Mouse (Mus musculus) heart, postnatal 14 days (tissue): ENCODE data around the gene Podn. TPM values are rescaled to one million over a fixed set of nuclear protein-coding genes. Genes with fewer than 3 reads are reported as not detected.

Experiments used
- DNase-seq, 2 experiments: peaks; one replicate each; pipeline ENCODE4 v3.0.0; 2021 to 2022
- intact Hi-C: fragments of 180-260 bp; cut with DNase I; formaldehyde crosslinking; loops from one replicate; pipeline ENCODE4 v1.15.1; 2025
- microRNA-seq, 2 experiments: library from miRNA; unstranded; fragments of <30 nt; microRNA quantifications; one replicate each; pipeline ENCODE4 v1.2.0; 2021 to 2022
- total RNA-seq, 2 experiments: library from RNA; stranded (reverse); gene quantifications; 2 replicates each; pipeline ENCODE4 v1.2.3; 2021

Podn gene
- total RNA-seq, 2 experiments from 2014 or later, result 16.0 to 31.0 TPM

- intact Hi-C loops, result no loop called here
Observed at GRCm38 (mm10) chr4:107975004-107975403, 121.2 kb downstream of the Podn start.

GRCm38 (mm10) chr4:107974527-107974926, 121.7 kb downstream of the Podn start:
- intact Hi-C loops, result no loop called here
- no peak for DNase-seq

More at GRCm38 (mm10) chr4:107975004-107975403, 121.2 kb downstream of the Podn start:
- DNase-seq, result no peak

- DNase-seq, result no peak
- intact Hi-C loops, result no loop called here
Observed at GRCm38 (mm10) chr4:107971162-107971561, 125.1 kb downstream of the Podn start.

GRCm38 (mm10) chr4:107969781-107970180, 126.5 kb downstream of the Podn start:
- intact Hi-C loops, result no loop called here
- no peak for DNase-seq

GRCm38 (mm10) chr4:107967966-107968682, 128.1 kb downstream of the Podn start, which contains the start of gene Slc1a7:
Gene Slc1a7, plus strand, starts transcription at chr4:107968332.
- intact Hi-C loops, result no loop called here
- DNase-seq, result no peak

GRCm38 (mm10) chr4:107966416-107967109, 129.7 kb downstream of the Podn start:
- peak in 1 of 2 experiments; percentile 55 for DNase-seq

More at GRCm38 (mm10) chr4:107966416-107967109, 129.7 kb downstream of the Podn start:
- intact Hi-C loops, result no loop called here

Small RNA genes within 50 kb of the gene (microRNA-seq; reads per million reads assigned to microRNA genes)
- 0 reads per million in 2 experiments for gene Mir6397

Other genes with a start within 250 kb of the Podn start
- 10 to 100 TPM; 46.4 to 52.0 TPM for gene Magoh, start 216.7 kb downstream of the Podn start, total RNA-seq
- gene 0610037L13Rik, start 206.6 kb downstream of the Podn start, total RNA-seq, result 10 to 100 TPM; 54.1 to 56.9 TPM
- 100 to 1,000 TPM; 257 to 276 TPM for gene Cpt2, start 172.8 kb downstream of the Podn start, total RNA-seq
- gene Slc1a7, start 128.1 kb downstream of the Podn start, total RNA-seq, result under 1 TPM; 0.07 to 0.14 TPM
- 100 to 1,000 TPM; 227 to 235 TPM for gene Scp2, start 48.6 kb upstream of the Podn start, total RNA-seq
- gene Echdc2, start 69.0 kb upstream of the Podn start, total RNA-seq, result 10 to 100 TPM; 31.4 to 31.9 TPM
- gene Zyg11a, start 121.6 kb upstream of the Podn start, total RNA-seq, result under 1 TPM; 0.12 TPM
- 10 to 100 TPM; 37.6 to 39.1 TPM for gene Zyg11b, start 204.7 kb upstream of the Podn start, total RNA-seq
- gene Coa7, start 231.7 kb upstream of the Podn start, total RNA-seq, result 10 to 100 TPM; 41.1 TPM